Mouse (Mus musculus): ENCODE results near the gene Gata5. TPM values are rescaled to one million over a fixed set of nuclear protein-coding genes. Genes with fewer than 3 reads are reported as not detected.

Gene Gata5
- total and polyA plus RNA-seq, 3 experiments = 0.11 TPM; not detected in 2

GRCm38 (mm10) chr2:180305490-180305889, 29.0 kb downstream of the Gata5 start:
- Histone ChIP-seq H3K36me3 (replicated peaks) (no peaks in the 10 kb centered on the region), H3K4me1 (ENCODE audit: insufficient read depth, low read depth, low read length) (peaks cover 2% of the 10 kb centered on the region; the same call in 1 of the 2 replicates), H3K9me3 (replicated peaks) (no peaks in the 10 kb centered on the region), H3K4me3 (ENCODE audit: low read depth, low read length) (no peak overlapping the region), H3K27me3 (ENCODE audit: insufficient read depth, low read length) (peaks cover 10% of the 10 kb centered on the region; the same call in 1 of the 2 replicates)
- TF ChIP-seq POLR2AphosphoS5 (IDR thresholded peaks at IDR 0.05; ENCODE audit: insufficient replicate concordance, low read depth, low read length) (no peak), TAL1 (conservative IDR thresholded peaks at IDR 0.05; ENCODE audit: low read depth, low read length) (no peak), GATA2 (IDR thresholded peaks at IDR 0.05; ENCODE audit: borderline replicate concordance, low read depth, low read length) (no peak), CTCF (IDR thresholded peaks at IDR 0.05; ENCODE audit: low read depth, low read length) (no peak), GATA1 (IDR thresholded peaks at IDR 0.05; ENCODE audit: borderline replicate concordance, low read length) (no peak)
- ATAC-seq (ENCODE audit: extremely low read depth, insufficient number of reproducible peaks, low FRiP score, poor library complexity, severe bottlenecking) = no peak
- DNase-seq (ENCODE audit: low spot score) = no peak

DNA sequence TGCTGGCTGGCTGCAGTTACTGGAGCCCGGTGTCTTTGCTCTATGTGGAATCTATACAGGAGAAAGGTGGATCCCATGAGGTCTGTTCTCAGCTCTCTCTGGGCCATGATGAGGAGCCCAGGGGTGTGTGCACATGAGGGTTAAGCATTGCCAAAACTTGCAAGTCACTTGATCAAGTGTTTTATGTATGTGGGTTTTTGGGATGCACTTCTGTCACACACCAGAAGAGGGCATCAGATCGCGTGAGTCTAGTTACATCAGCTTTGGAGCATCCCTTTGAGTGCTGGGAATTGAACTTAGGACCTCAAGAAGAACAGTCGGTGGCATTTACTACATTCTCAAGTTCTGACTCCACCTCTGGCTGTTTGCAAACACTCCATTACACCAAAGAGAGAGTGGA, 29.9 kb downstream of the Gata5 start:
- no peaks in the 10 kb centered on the region for H3K36me3 ChIP-seq (replicated peaks)
- ATAC-seq (ENCODE audit: extremely low read depth, insufficient number of reproducible peaks, low FRiP score, poor library complexity, severe bottlenecking) = no peak
- TF ChIP-seq GATA2 (IDR thresholded peaks at IDR 0.05; ENCODE audit: borderline replicate concordance, low read depth, low read length) (no peak), POLR2AphosphoS5 (IDR thresholded peaks at IDR 0.05; ENCODE audit: insufficient replicate concordance, low read depth, low read length) (no peak), TAL1 (conservative IDR thresholded peaks at IDR 0.05; ENCODE audit: low read depth, low read length) (no peak), GATA1 (IDR thresholded peaks at IDR 0.05; ENCODE audit: borderline replicate concordance, low read length) (no peak), CTCF (IDR thresholded peaks at IDR 0.05; ENCODE audit: low read depth, low read length) (no peak)
- H3K27me3 ChIP-seq (ENCODE audit: insufficient read depth, low read length) = peaks cover 14% of the 10 kb centered on the region; the same call in 1 of the 2 replicates
- peaks cover 2% of the 10 kb centered on the region; the same call in 1 of the 2 replicates for H3K4me1 ChIP-seq (ENCODE audit: insufficient read depth, low read depth, low read length)
- H3K4me3 ChIP-seq (ENCODE audit: low read depth, low read length) = no peak overlapping the region
- DNase-seq (ENCODE audit: low spot score) = no peak
- no peaks in the 10 kb centered on the region for H3K9me3 ChIP-seq (replicated peaks)

DNA sequence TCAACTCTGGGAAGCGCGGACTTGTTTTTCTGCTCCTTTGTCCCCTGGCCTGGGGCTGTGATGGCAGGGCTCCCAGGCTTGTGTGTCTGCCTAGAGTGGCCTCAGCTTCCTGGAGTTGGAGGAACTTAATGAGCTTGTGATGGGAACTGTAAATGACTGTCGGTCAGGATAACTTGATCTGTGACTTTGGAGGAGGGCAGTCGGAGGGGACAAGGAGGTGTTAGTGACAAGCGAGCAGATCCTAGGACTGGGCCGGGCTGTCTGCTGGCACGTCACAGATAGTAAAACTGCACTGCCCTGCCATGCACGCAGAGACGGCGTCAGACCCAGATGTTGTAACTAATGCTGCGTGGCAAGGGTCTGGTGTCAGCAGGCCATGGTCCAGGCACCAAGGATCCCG, 31.0 kb downstream of the Gata5 start:
- TF ChIP-seq POLR2AphosphoS5 (IDR thresholded peaks at IDR 0.05; ENCODE audit: insufficient replicate concordance, low read depth, low read length) (no peak), GATA1 (IDR thresholded peaks at IDR 0.05; ENCODE audit: borderline replicate concordance, low read length) (no peak), CTCF (IDR thresholded peaks at IDR 0.05; ENCODE audit: low read depth, low read length) (no peak), TAL1 (conservative IDR thresholded peaks at IDR 0.05; ENCODE audit: low read depth, low read length) (no peak), GATA2 (IDR thresholded peaks at IDR 0.05; ENCODE audit: borderline replicate concordance, low read depth, low read length) (no peak)
- H3K9me3 ChIP-seq (replicated peaks) = no peaks in the 10 kb centered on the region
- no peak for ATAC-seq (ENCODE audit: extremely low read depth, insufficient number of reproducible peaks, low FRiP score, poor library complexity, severe bottlenecking)
- peaks cover 14% of the 10 kb centered on the region; the same call in 1 of the 2 replicates for H3K27me3 ChIP-seq (ENCODE audit: insufficient read depth, low read length)
- DNase-seq (ENCODE audit: low spot score) = no peak
- H3K4me3 ChIP-seq (ENCODE audit: low read depth, low read length) = no peak overlapping the region
- H3K4me1 ChIP-seq (ENCODE audit: insufficient read depth, low read depth, low read length) = peaks cover 2% of the 10 kb centered on the region; the same call in 1 of the 2 replicates
- no peaks in the 10 kb centered on the region for H3K36me3 ChIP-seq (replicated peaks)

GRCm38 (mm10) chr2:180302201-180302600, 32.3 kb downstream of the Gata5 start:
- H3K36me3 ChIP-seq (replicated peaks) = no peaks in the 10 kb centered on the region
- TF ChIP-seq CTCF (IDR thresholded peaks at IDR 0.05; ENCODE audit: low read depth, low read length) = no peak
- TF ChIP-seq TAL1 (conservative IDR thresholded peaks at IDR 0.05; ENCODE audit: low read depth, low read length) = no peak
- no peak for TF ChIP-seq GATA1 (IDR thresholded peaks at IDR 0.05; ENCODE audit: borderline replicate concordance, low read length)
- TF ChIP-seq GATA2 (IDR thresholded peaks at IDR 0.05; ENCODE audit: borderline replicate concordance, low read depth, low read length) = no peak
- TF ChIP-seq POLR2AphosphoS5 (IDR thresholded peaks at IDR 0.05; ENCODE audit: insufficient replicate concordance, low read depth, low read length) = no peak
- no peak for DNase-seq (ENCODE audit: low spot score)
- peaks cover 14% of the 10 kb centered on the region; the same call in 1 of the 2 replicates for H3K27me3 ChIP-seq (ENCODE audit: insufficient read depth, low read length)
- no peaks in the 10 kb centered on the region for H3K9me3 ChIP-seq (replicated peaks)
- no peak for ATAC-seq (ENCODE audit: extremely low read depth, insufficient number of reproducible peaks, low FRiP score, poor library complexity, severe bottlenecking)
- H3K4me3 ChIP-seq (ENCODE audit: low read depth, low read length) = no peak overlapping the region
- H3K4me1 ChIP-seq (ENCODE audit: insufficient read depth, low read depth, low read length) = no peaks in the 10 kb centered on the region; the same call in 1 of the 2 replicates

GRCm38 (mm10) chr2:180300771-180301170, 33.7 kb downstream of the Gata5 start:
- Histone ChIP-seq H3K4me3 (ENCODE audit: low read depth, low read length) (no peak overlapping the region), H3K36me3 (replicated peaks) (no peaks in the 10 kb centered on the region), H3K27me3 (ENCODE audit: insufficient read depth, low read length) (peaks cover 11% of the 10 kb centered on the region; the same call in 1 of the 2 replicates), H3K4me1 (ENCODE audit: insufficient read depth, low read depth, low read length) (no peaks in the 10 kb centered on the region; the same call in 1 of the 2 replicates), H3K9me3 (replicated peaks) (no peaks in the 10 kb centered on the region)
- ATAC-seq (ENCODE audit: extremely low read depth, insufficient number of reproducible peaks, low FRiP score, poor library complexity, severe bottlenecking) = no peak
- DNase-seq (ENCODE audit: low spot score) = no peak
- TF ChIP-seq GATA1 (IDR thresholded peaks at IDR 0.05; ENCODE audit: borderline replicate concordance, low read length) (no peak), GATA2 (IDR thresholded peaks at IDR 0.05; ENCODE audit: borderline replicate concordance, low read depth, low read length) (no peak), POLR2AphosphoS5 (IDR thresholded peaks at IDR 0.05; ENCODE audit: insufficient replicate concordance, low read depth, low read length) (no peak), CTCF (IDR thresholded peaks at IDR 0.05; ENCODE audit: low read depth, low read length) (no peak), TAL1 (conservative IDR thresholded peaks at IDR 0.05; ENCODE audit: low read depth, low read length) (no peak)

- TF ChIP-seq GATA1 (IDR thresholded peaks at IDR 0.05; ENCODE audit: borderline replicate concordance, low read length) (no peak), TAL1 (conservative IDR thresholded peaks at IDR 0.05; ENCODE audit: low read depth, low read length) (no peak), GATA2 (IDR thresholded peaks at IDR 0.05; ENCODE audit: borderline replicate concordance, low read depth, low read length) (no peak), POLR2AphosphoS5 (IDR thresholded peaks at IDR 0.05; ENCODE audit: insufficient replicate concordance, low read depth, low read length) (no peak), CTCF (IDR thresholded peaks at IDR 0.05; ENCODE audit: low read depth, low read length) (no peak)
Observed at GRCm38 (mm10) chr2:180300252-180300651, 34.2 kb downstream of the Gata5 start.

More at GRCm38 (mm10) chr2:180300252-180300651, 34.2 kb downstream of the Gata5 start:
- H3K36me3 ChIP-seq (replicated peaks) = no peaks in the 10 kb centered on the region
- no peaks in the 10 kb centered on the region; the same call in 1 of the 2 replicates for H3K4me1 ChIP-seq (ENCODE audit: insufficient read depth, low read depth, low read length)
- peaks cover 11% of the 10 kb centered on the region; the same call in 1 of the 2 replicates for H3K27me3 ChIP-seq (ENCODE audit: insufficient read depth, low read length)
- no peak overlapping the region for H3K4me3 ChIP-seq (ENCODE audit: low read depth, low read length)
- DNase-seq (ENCODE audit: low spot score) (no peak), ATAC-seq (ENCODE audit: extremely low read depth, insufficient number of reproducible peaks, low FRiP score, poor library complexity, severe bottlenecking) (no peak)
- no peaks in the 10 kb centered on the region for H3K9me3 ChIP-seq (replicated peaks)
